Mouse (Mus musculus) heart, adult 18-20 months (tissue): ENCODE data around the gene Ankrd24. TPM values are rescaled to one million over a fixed set of nuclear protein-coding genes. Genes with fewer than 3 reads are reported as not detected.
A peak's percentile ranks its signal among the peaks of the same experiment; 100 is the strongest.
"Not testable (repeated sequence)": the region's sequence is repeated elsewhere in the genome, so short reads cannot be mapped to it uniquely, and the experiment has no call there.

Source experiments
- DNase-seq, 2 experiments: peaks; one replicate each; pipeline ENCODE4 v3.0.0; 2021 to 2022; ENCODE audit warnings: mixed read lengths in 1 of 2
- total RNA-seq, 2 experiments: library from RNA; stranded (reverse); gene quantifications; 2 replicates each; pipeline ENCODE4 v1.2.3; 2021

The Ankrd24 gene
- total RNA-seq, 2 experiments from 2014 or later: 7.5 to 10.3 TPM

- no peak for DNase-seq
Measured at GRCm38 (mm10) chr10:81644162-81644561, 15.8 kb downstream of the Ankrd24 start.

GRCm38 (mm10) chr10:81644716-81645115, 16.4 kb downstream of the Ankrd24 start:
- DNase-seq: no peak

- DNase-seq: no peak
Measured at GRCm38 (mm10) chr10:81645391-81645790, 17.1 kb downstream of the Ankrd24 start.

- no peak for DNase-seq
Measured at GRCm38 (mm10) chr10:81646015-81646555, 17.7 kb downstream of the Ankrd24 start.

GRCm38 (mm10) chr10:81648803-81649775, 20.7 kb downstream of the Ankrd24 start, which contains the start of gene Gm10778:
Gene Gm10778 (plus strand): TSS chr10:81649059.
- DNase-seq: peak; percentile 91 to 95

GRCm38 (mm10) chr10:81655178-81655577, 26.8 kb downstream of the Ankrd24 start:
- no peak for DNase-seq

- no peak for DNase-seq
Measured at GRCm38 (mm10) chr10:81656174-81656573, 27.8 kb downstream of the Ankrd24 start.

- not testable (repeated sequence) for DNase-seq
Measured at GRCm38 (mm10) chr10:81687114-81687513, 58.8 kb downstream of the Ankrd24 start.

Other genes with a start within 250 kb of the Ankrd24 start
- 10 to 100 TPM; 49.9 to 59.6 TPM for gene Dohh, start 244.1 kb upstream of the Ankrd24 start, total RNA-seq
- 1 to 10 TPM in 1 of 2 experiments, under 1 TPM in 1; 0.65 to 2.3 TPM for gene Gm48551, start 244.1 kb upstream of the Ankrd24 start, total RNA-seq
- under 1 TPM in 1 of 2 experiments, not detected in 1; 0.51 TPM for gene Gm48552, start 239.5 kb upstream of the Ankrd24 start, total RNA-seq
- 1 to 10 TPM; 1.9 to 2.2 TPM for gene Smim24, start 235.5 kb upstream of the Ankrd24 start, total RNA-seq
- gene Nfic, start 172.9 kb upstream of the Ankrd24 start, total RNA-seq: 10 to 100 TPM; 91.0 to 93.4 TPM
- under 1 TPM; 0.17 to 0.21 TPM for gene Celf5, start 145.8 kb upstream of the Ankrd24 start, total RNA-seq
- 10 to 100 TPM; 61.9 to 64.3 TPM for gene Ncln, start 132.1 kb upstream of the Ankrd24 start, total RNA-seq
- 1 to 10 TPM; 1.2 to 2.8 TPM for gene S1pr4, start 128.4 kb upstream of the Ankrd24 start, total RNA-seq
- gene Gna15, start 104.3 kb upstream of the Ankrd24 start, total RNA-seq: 1 to 10 TPM; 1.4 to 1.5 TPM
- 10 to 100 TPM; 47.8 to 49.8 TPM for gene Gna11, start 83.3 kb upstream of the Ankrd24 start, total RNA-seq
- gene Aes, start 69.1 kb upstream of the Ankrd24 start, total RNA-seq: 1,000 to 10,000 TPM; 1,011 to 1,083 TPM
- gene Tle2, start 54.0 kb upstream of the Ankrd24 start, total RNA-seq: 1 to 10 TPM; 4.7 to 7.1 TPM
- gene Tle6, start 27.5 kb upstream of the Ankrd24 start, total RNA-seq: 10 to 100 TPM in 1 of 2 experiments, 1 to 10 TPM in 1; 7.9 to 11.1 TPM
- 1 to 10 TPM; 2.6 TPM for gene BC025920, start 22.3 kb upstream of the Ankrd24 start, total RNA-seq
- gene Sirt6, start 743 bp upstream of the Ankrd24 start, total RNA-seq: 1 to 10 TPM; 5.6 to 6.3 TPM
- 1 to 10 TPM; 1.9 to 2.0 TPM for gene Gm10778, start 20.5 kb downstream of the Ankrd24 start, total RNA-seq
- 1 to 10 TPM; 3.3 to 4.6 TPM for gene Zfp433, start 76.3 kb downstream of the Ankrd24 start, total RNA-seq
- gene Gm3055, start 142.6 kb downstream of the Ankrd24 start, total RNA-seq: 1 to 10 TPM; 1.8 to 2.3 TPM
- gene Gm4767, start 183.6 kb downstream of the Ankrd24 start, total RNA-seq: 1 to 10 TPM in 1 of 2 experiments, under 1 TPM in 1; 0.87 to 1.0 TPM
- 1 to 10 TPM in 1 of 2 experiments, under 1 TPM in 1; 0.67 to 2.1 TPM for gene Gm32687, start 235.4 kb downstream of the Ankrd24 start, total RNA-seq